11 mouse cellular contexts compared by ENCODE assay signal in the genomic region with DNA sequence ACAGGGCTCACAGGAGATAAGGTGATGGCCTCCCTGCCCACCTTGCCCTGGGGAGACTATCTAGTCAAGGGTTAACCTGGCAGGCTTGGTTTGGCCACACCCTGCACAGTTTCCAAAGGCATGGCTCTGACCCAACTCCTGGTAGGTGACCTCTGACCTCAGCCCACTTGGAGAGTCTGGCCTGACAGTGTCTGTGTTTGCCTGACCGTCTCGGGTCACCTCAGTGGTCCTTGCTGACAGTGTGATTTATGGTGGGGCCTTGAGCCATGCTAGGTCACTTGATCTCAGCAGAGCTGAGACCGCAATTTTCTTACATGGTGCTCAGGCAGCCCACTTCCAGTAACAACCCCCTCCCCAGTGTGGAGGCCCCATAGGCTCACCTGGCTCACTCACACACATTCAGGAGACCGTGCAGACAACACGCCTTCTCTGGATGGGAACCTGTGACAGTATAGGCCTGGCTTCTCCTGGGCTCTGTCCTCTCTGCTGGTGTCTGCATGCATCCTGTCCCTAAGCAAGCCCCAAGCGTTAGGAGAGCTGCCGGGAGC.
DNase-seq lines count a peak whose midpoint lies in the region; ATAC-seq lines count a peak whose summit lies in the region.
"Had no signal": no experiment of that assay in that cellular context is flagged by ENCODE, and none has a peak within 500 bp of the region (broad histone marks: within the 10 kb centered on the region; RNA-seq: fewer than 3 reads in every experiment).

No protein-coding gene starts in this region.

- 61% methylated on average over 7 of the region's 7 CpGs for WGBS in hindbrain, embryonic 10.5 days
- 60% methylated on average over 7 of the region's 7 CpGs for WGBS in hindbrain, embryonic 13.5 days
- WGBS in intestine, embryonic 15.5 days = 49% methylated on average over 7 of the region's 7 CpGs
- 44% methylated on average over 7 of the region's 7 CpGs for WGBS in limb, embryonic 12.5 days

- ATAC-seq in hindbrain, embryonic 13.5 days (ENCODE audit: low FRiP score) = no peak
- ATAC-seq in intestine, embryonic 15.5 days = no peak
- ATAC-seq in limb, embryonic 12.5 days (ENCODE audit: insufficient number of reproducible peaks, insufficient read depth, low FRiP score, low TSS enrichment, low read depth) = no peak
- no peak for ATAC-seq in granulocyte monocyte progenitor cell, adult 5-6 weeks (replicated peaks; ENCODE audit: poor library complexity, severe bottlenecking)
- no peak for ATAC-seq in megakaryocyte, adult 5-6 weeks (ENCODE audit: poor library complexity, severe bottlenecking)
- ATAC-seq: forebrain, postnatal 0 days; inflammation-experienced regulatory T-cells, adult 6 months had no signal

- H3K9me3 ChIP-seq in hindbrain, embryonic 10.5 days = no peaks in the 10 kb centered on the region
- no peaks in the 10 kb centered on the region for H3K9me3 ChIP-seq in hindbrain, embryonic 13.5 days
- H3K9me3 ChIP-seq in intestine, embryonic 15.5 days = no peaks in the 10 kb centered on the region
- no peaks in the 10 kb centered on the region for H3K9me3 ChIP-seq in limb, embryonic 12.5 days

- H3K4me1 ChIP-seq in hindbrain, embryonic 10.5 days (replicated peaks) = peaks cover 53% of the 10 kb centered on the region
- no peaks in the 10 kb centered on the region; the same call in 1 of the 2 replicates for H3K4me1 ChIP-seq in hindbrain, embryonic 13.5 days (replicated peaks)
- H3K4me1 ChIP-seq in intestine, embryonic 15.5 days (replicated peaks) = peaks cover 31% of the 10 kb centered on the region
- H3K4me1 ChIP-seq in limb, embryonic 12.5 days (replicated peaks) = peaks cover 61% of the 10 kb centered on the region

- no peaks in the 10 kb centered on the region for H3K27me3 ChIP-seq in hindbrain, embryonic 10.5 days (ENCODE audit: insufficient read depth, poor library complexity, severe bottlenecking)
- H3K27me3 ChIP-seq in hindbrain, embryonic 13.5 days = peaks cover 11% of the 10 kb centered on the region; the same call in 1 of the 2 replicates
- no peaks in the 10 kb centered on the region for H3K27me3 ChIP-seq in intestine, embryonic 15.5 days (replicated peaks)
- no peaks in the 10 kb centered on the region for H3K27me3 ChIP-seq in limb, embryonic 12.5 days

- H3K27ac ChIP-seq in hindbrain, embryonic 10.5 days = no peak overlapping the region
- H3K27ac ChIP-seq in hindbrain, embryonic 13.5 days = no peak overlapping the region
- H3K27ac ChIP-seq in intestine, embryonic 15.5 days = peak overlapping the region; percentile 95
- H3K27ac ChIP-seq in limb, embryonic 12.5 days = peak overlapping the region; percentile 96; the same call in 1 of the 2 replicates
- H3K27ac ChIP-seq: macrophage had no signal

- no peaks in the 10 kb centered on the region for H3K36me3 ChIP-seq in hindbrain, embryonic 10.5 days
- no peaks in the 10 kb centered on the region for H3K36me3 ChIP-seq in hindbrain, embryonic 13.5 days
- H3K36me3 ChIP-seq in intestine, embryonic 15.5 days = no peaks in the 10 kb centered on the region
- no peaks in the 10 kb centered on the region for H3K36me3 ChIP-seq in limb, embryonic 12.5 days

- peak; percentile 33 for DNase-seq in hindbrain, embryonic 10.5 days (ENCODE audit: low spot score)
- peak; percentile 75 for DNase-seq in embryo, embryonic 10.5 days (ENCODE audit: low spot score)
- no peak for DNase-seq in gastrocnemius, postnatal 25 days
- DNase-seq: forebrain, postnatal 0 days had no signal

- no peak overlapping the region for H3K4me2 ChIP-seq in hindbrain, embryonic 13.5 days
- H3K4me2 ChIP-seq in intestine, embryonic 15.5 days (replicated peaks) = no peak overlapping the region
- no peak overlapping the region for H3K4me2 ChIP-seq in limb, embryonic 12.5 days

- no peak overlapping the region for H3K9ac ChIP-seq in hindbrain, embryonic 13.5 days
- no peak overlapping the region for H3K9ac ChIP-seq in intestine, embryonic 15.5 days
- no peak overlapping the region for H3K9ac ChIP-seq in limb, embryonic 12.5 days (replicated peaks)
- H3K9ac ChIP-seq: forebrain, postnatal 0 days had no signal

- H3K4me3 ChIP-seq in hindbrain, embryonic 10.5 days = no peak overlapping the region
- no peak overlapping the region for H3K4me3 ChIP-seq in hindbrain, embryonic 13.5 days
- H3K4me3 ChIP-seq in intestine, embryonic 15.5 days (replicated peaks) = no peak overlapping the region
- H3K4me3 ChIP-seq in limb, embryonic 12.5 days (replicated peaks) = no peak overlapping the region

Comparison
In these comparisons a context has a peak if more than half of its experiments do, and no peak if none do; other contexts are left out.
1. H3K27ac ChIP-seq: peak in intestine, embryonic 15.5 days (single experiment) and limb, embryonic 12.5 days (single experiment); none in hindbrain, embryonic 10.5 days (single experiment) and hindbrain, embryonic 13.5 days (single experiment).